Mouse (Mus musculus) brain, embryonic 18.5 days (tissue): ENCODE measurements around the gene Mark3.

ENCODE experiments used
- DNase-seq: peaks from one replicate; pipeline ENCODE4 v3.0.0-alpha.2; 2012; ENCODE audit warnings: low read depth, low spot score

The Mark3 gene

DNA sequence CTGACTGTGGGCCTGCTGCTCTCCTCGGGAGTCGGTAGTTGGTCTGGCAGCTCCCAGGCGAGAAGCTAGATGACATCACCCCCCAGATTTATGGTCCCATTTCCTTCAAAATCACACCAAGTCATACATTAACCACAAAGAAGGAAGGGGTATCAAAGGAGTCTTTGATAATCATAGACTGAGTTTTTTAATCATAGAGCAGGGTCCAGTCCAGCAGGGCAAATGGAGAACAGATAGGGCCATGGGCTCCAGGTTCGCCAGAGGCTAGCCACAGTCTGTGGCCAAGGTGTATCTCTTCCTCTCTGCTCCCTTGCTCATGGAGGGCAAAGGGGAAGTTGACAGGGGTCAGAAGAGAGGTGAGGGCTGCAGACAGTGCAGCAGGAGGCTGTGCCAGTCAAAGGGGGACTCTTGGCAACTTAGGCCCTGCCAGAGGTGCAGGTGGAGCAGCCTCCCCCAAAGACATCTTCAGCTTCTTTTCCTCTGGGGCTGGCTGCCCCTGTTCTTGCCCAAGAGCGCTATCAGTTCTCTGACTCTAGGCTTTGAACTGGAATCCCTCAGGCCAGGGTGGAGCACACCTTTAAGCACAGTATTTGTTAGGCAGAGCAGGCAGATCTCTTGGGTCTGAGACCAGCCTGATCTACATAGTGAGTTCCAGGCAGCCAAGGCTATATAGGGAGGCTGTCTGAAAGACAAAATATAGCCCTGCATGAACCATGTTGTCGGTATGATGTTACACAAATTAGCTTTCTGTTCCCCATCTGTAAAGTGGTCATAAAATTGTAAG is 101.7 kb downstream of the Mark3 start:
- no peak for DNase-seq

DNA sequence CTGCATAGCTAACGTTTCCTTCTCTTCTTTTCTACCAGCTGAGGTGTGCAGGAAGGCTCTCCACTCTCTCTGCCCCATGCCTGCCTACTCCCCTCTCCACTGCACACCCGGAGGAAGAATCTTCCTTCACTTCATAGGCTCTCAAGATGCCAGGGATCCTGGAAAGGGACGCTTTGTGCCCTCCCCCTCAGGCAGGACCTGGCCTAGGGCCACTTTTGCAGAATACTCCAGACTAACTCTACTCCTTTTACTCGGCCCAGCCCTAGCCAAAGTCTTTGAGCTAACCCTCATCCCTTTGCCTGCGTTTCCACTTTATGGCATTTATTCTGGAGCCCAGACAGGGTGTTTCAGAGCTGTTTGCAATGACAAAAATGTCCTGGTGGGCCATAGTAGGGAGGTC is 103.1 kb downstream of the Mark3 start:
- DNase-seq: no peak

DNA sequence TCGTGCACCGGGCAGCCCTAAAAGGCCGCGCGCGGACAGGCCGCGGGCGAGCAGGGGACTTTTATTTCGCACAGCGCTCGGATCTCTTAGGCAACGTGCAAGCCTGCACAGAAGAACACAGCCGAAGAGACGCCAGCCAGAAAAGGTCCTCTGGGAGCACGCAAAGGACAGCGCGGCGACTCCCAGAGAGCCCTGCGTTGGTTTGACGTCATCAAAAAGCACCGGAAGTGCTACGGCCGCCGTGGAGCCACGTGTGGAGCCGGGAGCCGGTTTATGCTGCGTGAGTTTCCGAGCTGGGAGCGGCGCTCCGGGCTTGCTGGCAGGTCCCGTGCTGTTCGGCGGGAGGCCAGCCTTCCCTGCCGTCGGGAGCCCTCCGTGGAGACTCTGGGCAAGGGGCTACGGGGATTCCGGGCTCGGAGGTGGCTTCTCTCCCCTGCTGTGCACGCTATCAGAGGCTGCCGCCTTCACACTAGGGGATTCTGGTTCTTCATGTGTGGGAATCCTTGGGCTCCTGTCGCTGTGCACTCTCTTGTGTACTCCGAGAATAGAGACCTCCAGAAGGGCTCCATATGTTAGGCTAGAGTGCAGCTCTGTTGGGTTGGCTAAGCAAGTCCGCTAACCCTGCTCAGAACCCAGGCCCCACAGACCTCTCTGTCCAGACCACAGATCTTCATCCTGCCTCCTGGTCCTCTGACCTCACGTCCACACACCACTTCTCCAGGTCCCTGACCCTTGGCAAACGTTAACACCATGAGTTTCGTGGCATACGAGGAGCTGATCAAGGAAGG is 103.8 kb downstream of the Mark3 start, which contains the start of gene Trmt61a:
Gene Trmt61a, plus strand, starts transcription at position 224 of the 788 bp plus-strand sequence.
- no peak for DNase-seq

DNA sequence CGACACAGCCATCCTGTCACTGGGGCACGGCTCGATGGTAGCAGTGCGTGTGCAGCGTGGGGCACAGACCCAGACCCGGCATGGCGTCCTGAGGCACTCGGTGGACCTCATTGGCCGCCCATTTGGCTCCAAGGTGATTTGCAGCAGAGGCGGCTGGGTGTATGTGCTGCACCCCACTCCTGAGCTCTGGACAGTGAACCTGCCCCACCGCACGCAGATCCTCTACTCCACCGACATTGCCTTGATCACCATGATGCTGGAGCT is 104.3 kb downstream of the Mark3 start:
- DNase-seq: no peak

DNA sequence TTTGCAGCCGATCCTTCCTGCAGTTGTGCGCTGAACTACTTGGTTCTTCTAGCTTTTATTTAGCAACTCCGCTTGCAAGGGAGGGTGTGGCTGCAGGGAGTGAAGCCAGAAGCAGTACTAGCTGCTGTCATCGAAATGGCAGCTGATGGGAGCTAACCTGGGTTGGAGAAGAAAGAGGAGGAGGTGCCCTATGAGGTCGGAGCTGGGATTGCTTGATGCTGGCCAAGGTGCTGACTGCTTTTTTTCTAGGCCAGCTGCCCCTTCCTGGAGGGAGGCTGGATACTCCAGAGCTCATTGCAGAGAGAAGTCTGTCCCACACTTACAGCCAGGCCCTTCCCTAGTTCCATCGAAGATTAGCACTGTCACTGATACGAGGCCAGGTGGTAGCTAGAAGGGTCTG is 104.7 kb downstream of the Mark3 start:
- no peak for DNase-seq

DNA sequence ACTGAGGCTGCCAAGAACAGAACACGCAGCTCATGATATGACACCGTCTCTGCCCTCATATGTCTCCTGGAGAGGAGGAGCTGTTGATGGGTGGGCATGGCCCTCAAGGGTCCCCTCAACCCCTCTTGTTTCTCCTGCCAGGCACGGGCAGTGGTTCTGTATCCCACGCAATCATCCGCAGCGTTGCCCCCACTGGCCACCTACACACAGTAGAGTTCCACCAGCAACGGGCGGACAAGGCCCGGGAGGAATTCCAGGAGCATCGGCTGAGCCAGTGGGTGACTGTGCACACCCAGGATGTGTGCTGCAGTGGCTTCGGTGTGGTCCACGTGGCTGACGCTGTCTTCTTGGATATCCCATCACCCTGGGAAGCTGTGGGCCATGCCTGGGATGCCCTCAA is 106.3 kb downstream of the Mark3 start:
- no peak for DNase-seq

DNA sequence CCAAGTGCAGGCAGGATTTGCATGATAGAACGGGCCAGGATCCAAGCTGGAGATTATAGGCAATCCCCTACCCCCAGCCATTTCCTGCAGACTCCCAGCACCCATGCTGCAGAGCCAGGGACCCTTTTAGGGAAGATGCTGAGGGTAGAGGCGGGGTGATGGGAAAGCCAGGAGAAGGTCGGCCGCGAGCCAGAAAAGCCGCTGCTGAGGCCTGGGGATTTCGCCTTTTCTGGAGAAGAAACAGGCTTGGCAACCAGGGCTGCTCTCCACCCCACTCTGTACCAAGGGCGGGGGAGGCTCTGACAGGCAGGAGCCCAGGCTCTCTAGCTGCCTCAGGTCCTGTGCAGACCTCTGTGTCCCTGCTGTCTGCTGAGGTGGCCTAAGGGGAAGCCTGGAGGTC is 107.0 kb downstream of the Mark3 start:
- no peak for DNase-seq

DNA sequence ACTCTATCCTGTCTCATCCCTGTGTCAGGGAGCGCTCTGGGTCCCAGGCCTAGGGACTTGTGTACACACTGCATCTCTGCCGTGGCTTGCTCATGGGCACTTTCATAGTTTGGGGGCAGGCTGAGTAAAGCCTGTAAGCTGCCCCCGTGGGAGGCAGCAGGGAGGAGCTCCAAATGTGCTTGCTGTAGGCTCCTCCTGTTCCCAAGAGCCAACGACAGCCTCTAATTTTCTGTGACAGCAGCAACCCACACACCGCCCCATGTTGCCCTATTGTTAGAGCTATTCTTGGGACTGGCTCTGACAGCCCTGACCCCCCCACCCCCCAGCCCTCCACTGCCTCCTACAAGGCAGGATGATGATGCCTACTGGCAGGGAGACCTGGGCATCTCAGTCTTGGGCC is 107.7 kb downstream of the Mark3 start:
- DNase-seq: no peak

DNA sequence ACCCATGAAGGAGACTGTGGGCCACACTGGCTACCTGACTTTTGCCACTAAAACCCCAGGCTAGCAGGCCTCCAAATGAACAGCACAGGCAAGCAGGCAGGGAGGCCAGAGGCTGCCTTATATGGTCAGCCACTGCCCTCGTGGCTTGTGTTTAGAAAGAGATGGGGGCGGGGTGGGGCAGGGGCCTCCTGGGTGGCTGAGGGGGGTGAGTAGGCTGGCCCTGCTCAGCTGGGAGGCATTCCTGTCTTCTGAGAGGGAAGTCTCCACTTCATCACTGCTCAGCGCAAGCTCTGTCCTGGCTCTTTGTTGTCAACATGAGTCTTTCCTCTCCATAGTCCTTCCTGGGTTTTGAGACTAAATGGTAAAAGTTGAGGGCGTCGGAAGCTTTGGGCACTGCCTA is 108.5 kb downstream of the Mark3 start:
- no peak for DNase-seq

DNA sequence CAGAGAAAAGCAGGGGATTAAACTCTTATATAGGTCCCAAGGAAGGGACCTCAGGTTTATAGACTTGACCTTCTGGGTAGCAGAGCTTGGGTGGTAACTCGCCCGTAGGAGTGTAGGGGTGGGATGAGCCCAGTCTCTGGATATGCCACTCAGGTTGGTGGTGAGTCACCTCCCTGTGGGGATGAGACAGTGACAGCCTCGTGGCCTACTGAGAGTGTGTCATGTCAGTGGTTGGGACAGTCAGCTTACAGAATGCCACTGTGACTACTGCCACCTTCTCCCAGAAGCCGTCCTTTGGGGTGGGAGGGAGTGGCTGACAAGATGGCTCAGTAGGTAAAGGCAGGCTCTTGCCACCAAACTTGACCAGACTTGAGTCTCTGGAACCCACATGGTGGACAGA is 112.1 kb downstream of the Mark3 start:
- no peak for DNase-seq

DNA sequence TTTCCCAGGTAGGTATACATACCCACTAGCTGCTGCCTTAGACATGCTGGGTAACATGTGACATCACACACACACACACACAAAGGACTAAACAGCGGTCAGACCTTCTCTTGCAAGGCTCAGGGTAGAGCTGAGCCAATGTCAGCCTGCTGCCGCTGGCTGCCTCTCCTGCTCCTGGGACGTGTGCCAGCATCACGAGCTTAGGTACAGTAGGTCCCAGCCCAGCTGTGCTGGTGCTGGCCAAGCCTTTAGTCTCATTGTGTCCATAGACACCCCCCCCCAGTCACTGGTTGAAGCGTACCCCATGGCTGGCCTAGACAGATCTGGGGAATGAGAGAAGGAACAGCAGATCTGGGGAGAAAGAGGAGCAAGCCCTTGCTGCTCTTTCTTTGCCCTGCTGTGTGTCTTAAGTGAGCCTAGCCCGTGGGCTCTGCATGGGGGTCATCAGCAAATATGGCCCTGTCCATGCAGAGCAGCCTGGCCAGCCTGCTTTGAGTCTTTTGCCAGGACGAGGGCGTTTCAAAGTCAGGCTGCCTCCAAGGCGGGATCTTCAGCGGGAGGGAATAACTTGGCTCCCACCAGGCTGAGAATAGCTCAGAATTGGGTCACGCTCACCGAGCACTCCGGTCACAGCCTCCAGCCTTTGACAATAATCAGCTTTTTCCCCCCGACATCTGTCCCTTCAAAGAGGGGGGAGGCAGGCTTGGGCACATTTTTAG is 113.2 kb downstream of the Mark3 start:
- no peak for DNase-seq

DNA sequence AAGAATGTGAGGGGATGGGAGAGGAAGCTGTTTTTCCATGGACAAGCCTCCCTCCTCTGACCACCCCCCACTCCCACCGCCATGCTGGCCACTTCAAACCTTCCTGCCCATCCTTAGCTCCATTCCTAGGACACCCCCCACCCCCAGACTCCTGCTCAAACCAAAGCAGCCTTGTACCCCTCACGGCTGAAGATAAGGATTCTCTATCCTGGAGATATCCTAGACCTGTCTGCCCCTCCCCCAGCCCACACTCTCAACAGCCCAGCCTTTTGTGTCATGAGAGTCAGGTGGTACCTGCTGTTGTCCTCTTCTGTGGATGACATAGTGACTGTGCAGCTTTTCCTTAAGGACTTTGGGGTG is 113.7 kb downstream of the Mark3 start:
- no peak for DNase-seq

DNA sequence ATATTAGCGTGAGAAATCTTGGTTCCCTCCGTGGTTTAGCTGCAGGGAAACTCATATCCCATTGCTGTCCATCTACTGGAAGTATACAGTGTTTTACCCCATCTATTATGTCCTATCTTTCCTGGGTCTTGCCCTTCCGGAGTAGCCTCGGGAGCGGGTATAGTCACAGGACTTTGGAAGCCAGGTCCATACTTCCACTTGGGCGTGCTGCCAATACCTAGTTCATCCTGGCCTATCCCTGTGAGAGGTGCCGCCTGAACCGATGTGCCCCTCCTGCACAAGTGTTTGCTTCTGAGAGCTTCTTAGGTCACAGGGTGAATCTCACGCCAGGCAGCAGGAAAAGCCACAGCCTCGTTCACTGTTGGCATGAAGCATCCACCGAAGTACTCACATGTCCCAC is 115.1 kb downstream of the Mark3 start:
- no peak for DNase-seq

DNA sequence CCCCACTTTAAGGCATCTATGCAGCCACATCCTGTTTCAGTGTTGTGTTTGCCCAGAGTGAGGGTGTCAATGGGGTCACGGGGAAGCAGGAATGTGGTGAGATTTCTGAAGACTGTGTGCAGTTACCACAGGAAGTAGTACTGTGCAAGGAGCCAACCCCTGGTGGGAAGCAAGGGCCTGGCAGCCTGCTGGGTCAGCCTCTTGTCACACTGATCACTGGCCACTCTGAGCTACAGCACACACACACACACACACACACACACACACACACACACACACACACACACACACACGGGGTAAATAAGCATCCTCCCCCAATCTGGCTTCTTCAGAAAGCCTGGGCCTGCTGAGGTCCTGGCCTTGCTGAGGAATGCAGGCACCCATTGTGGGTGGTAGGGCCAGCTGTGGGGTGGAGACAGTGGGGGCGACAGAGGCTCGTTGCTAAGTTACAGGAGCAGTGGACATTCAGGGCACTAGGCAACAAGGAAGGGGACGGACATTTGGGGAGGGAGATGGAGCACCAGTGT is 117.1 kb downstream of the Mark3 start:
- no peak for DNase-seq

DNA sequence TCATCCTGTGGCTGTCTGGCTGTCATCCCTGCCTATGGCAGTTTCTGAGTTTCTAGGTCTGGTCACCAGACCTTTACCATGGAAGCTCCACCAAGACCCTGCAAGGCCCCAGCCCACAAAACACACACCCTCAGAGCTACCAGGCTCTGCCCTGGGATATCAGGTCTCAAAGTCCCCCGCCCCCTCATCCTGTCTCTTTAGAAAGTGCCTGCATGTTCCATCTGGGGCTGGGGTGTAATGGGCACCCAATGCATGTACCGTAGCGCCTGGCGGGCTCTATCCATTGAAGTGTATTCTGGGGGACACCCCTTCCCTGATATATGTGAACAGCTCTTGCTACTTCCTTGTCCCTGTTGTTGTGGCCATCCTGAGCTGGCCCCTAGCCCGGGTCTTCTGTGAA is 118.6 kb downstream of the Mark3 start:
- no peak for DNase-seq

DNA sequence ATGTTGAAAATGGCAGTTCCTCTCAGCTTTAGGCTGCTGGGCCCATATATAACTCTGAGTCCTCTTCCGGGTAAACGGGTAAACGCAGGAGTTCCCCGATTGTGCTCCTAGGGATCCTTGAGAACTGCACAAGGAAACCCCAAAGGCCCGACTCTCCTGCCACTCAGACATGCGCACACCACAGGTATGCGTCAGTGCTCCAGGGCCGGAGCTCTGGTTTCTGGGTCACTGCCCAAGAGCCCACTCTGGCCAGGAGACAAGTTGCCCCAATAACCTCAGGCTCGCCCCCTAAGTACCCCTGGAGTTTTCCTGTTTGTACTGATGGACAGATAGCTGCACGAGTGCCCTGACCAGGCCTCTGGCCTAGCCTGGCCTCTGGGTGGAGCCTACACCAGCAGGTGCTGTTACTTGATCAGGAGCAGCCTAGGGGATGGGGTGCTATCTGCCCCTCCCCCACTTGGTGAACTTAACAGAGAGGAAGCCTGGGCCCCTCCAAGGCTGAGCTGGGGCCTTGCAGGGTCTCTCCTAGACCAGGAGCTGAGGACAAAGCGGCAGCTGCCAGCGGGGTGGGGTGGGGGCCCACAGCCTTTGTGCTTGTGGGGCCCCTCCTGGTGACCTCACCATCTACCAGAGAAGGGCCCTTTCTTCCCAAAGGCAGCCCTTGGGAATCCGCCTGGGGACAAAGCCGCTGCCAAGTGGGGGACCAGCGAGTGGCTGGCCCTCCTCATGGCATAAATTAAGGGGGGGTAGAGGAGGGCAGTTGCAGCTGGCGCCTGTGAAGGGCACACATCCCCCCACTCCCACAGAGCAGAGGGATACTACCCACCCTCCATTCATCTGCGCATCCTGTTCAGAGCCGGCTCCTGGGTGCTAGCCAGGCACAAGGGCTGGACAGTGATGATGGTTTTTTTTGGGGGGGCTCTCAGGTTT is 119.3 kb downstream of the Mark3 start:
- DNase-seq: peak; percentile 74

DNA sequence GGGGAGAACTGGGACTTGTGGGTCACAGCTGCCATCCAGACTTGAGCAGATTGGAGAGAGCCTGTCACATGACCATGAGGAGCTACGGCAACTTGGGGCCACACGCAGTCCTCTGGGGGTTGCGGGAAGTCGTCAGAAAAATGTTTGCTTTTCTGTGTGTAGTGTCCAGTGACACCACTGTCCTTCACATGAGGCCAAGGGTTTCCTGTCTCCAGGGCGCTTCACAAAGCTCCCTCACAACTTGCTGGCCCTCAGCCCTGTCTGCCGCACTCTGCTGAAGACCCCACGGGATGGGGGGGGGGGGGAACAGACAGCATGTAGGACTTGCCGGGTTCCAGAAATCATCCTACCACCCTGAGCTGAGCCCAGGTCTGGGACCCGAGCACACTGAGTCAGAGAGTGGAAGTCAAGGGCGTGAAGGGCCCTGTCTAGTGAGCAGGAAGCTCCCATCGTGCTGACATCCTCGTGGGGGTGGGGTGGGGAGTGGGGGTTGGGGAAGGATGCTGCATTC is 120.0 kb downstream of the Mark3 start:
- DNase-seq: no peak

DNA sequence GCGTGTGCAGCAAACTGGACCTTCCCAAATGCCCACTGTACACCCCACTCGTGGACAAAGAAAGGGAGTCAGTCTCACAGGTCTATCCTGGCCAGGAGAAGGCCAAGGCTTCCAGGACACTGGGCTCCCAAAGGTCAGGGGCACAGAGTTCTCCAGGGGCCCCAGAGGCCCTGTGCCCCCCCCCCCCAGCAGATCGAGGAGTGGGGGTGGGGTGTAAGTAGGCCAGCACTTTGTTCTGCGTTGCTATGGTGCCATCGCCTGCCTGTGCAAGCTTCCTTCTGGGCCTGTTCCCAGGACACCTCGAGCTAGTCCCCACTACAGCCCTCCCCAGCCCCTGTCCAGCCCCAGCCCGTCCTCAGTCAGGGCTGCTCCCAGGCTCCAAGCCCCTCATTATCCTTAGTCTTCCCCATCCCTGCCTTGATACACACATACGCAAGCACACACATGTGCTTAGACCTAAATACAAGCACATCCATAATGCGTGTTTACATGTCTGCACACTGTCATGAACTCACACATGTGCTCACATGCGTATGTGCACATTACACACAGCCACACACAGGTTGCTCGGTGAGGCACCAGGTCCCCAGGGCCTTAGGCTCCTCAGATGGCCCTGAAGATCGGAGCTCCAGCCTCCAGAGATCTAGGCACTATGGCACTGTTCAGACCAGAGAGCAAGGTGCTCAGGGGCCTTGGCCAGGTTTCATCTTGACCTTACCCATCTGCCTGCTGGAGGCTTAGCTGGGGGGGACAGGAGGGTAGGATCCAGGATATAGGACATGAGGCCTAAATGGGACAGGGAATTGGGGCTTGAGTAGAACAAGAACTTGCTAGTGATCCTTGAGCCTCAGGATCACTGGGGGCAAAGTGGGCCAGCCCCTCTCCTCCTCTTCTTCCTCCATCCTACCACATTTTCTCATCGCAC is 120.8 kb downstream of the Mark3 start:
- DNase-seq: no peak

DNA sequence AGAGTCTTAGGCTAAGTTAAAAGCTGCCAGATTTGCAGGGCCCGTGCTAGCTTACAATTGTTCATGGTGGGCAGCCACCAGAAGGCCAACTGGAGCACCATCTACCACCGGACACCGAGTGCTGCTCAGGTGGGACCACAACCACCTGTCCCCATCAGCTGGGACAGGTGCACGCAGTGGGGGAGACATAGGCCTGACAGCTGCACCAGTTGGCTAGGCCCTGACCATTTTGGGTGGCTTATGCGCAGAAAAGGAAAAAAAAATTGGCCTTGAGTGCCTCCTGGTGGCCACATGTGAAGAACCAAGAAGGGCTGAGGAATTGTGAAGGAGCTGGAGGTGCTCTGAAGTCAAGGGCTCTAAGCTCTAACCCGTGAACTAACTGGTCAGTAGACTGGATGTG is 121.9 kb downstream of the Mark3 start:
- no peak for DNase-seq

DNA sequence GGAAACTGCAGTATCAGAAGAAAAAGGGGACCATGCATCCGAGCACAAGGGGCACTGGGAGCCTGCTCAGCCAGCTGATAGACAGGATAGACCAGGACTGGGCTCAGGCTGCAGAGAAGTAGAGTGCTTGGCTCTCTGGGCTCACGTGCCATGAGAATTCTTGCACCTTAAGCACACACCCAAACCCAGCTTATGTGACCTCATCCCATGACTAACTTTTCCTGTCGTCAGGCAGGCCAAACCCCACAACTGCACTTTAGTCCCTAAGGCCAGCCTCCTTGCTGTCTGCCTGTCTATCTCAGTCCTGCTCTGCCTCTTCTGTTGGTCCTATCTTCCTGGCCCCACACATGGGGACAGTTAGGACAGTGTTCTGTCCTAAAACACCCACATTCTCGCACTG is 123.4 kb downstream of the Mark3 start:
- no peak for DNase-seq
